Mouse (Mus musculus): ENCODE results near the gene Oas1c. TPM values are rescaled to one million over a fixed set of nuclear protein-coding genes. Genes with fewer than 3 reads are reported as not detected.
"Not testable (repeated sequence)": the region's sequence is repeated elsewhere in the genome, so short reads cannot be mapped to it uniquely, and the experiment has no call there.

The Oas1c gene
- polyA plus RNA-seq (2012; rRNA removed) = 4.7 and 5.1 TPM in 2 replicates

DNA sequence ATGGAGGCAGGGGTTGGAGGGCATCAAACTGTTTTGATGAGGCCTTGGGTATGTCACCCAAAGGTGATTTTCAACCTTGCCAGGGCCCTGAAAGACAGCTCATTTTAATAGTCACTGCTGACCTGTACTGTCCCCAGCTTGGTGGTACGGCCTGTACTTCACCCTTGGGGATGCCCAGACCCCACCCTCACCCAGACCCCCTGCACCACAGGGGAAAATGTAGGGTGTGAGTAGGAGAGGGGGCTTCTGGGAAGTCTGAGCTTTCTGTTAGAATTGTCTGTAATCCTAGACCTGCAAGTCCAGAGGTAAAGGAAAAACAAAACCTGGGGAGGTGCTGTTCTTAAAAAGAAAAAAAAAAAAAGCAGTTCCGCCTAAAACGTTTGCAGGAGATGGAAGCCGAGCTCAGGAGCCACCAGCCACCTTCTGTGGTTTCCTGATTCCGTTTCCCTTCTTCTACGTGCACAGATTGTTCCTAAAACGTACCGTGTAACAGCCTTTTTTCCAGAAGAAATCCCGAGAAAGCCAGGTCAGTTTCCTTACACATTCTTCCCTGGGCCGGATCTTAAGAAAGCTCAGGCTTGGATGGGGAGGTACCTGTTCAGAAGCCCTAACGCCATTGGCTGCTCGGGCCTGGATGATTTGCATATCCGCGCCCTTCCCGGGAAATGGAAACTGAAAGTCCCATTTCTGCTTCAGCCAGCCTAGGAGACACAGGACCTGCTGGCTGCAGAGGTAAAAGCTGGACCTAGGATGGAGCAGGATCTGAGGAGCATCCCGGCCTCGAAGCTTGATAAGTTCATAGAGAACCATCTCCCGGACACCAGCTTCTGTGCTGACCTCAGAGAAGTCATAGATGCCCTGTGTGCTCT lies at the start of gene Oas1c:
Gene Oas1c (minus strand): TSS at position 564 of the 869 bp plus-strand sequence.
- DNase-seq (ENCODE audit: low spot score) = peak; percentile 63

- no peak for DNase-seq (ENCODE audit: low spot score)
Measured at GRCm38 (mm10) chr5:120861121-120861520, 48.8 kb upstream of the Oas1c start, which contains the start of gene Oas1h. Gene Oas1h (plus strand): TSS chr5:120861421.

GRCm38 (mm10) chr5:120859241-120859640 lies 46.9 kb upstream of the Oas1c start:
- no peak for DNase-seq (ENCODE audit: low spot score)

GRCm38 (mm10) chr5:120849601-120850136 lies 37.4 kb upstream of the Oas1c start:
- DNase-seq (ENCODE audit: low spot score) = no peak

DNA sequence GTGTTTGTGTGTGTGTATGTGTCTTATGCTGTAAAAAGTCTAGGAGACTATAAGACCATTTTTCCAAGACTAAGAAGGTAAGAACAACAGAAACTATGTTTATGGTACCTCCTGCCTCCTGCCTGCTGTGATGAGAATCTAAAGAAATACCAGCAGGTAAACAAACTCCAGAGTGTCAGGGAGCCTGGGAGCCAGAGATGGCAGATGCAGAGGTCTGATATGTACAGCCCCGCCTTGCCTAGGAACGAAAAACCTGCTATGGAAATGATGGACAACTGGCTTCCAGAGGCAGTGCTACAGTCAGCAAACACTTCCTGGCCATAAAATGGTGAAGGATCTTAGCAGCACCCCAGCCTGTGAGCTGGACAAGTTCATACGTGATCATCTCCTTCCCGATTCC lies 34.8 kb upstream of the Oas1c start, which contains the start of gene Oas1f:
Gene Oas1f (plus strand): TSS at position 301 of the 400 bp plus-strand sequence.
- no peak for DNase-seq (ENCODE audit: low spot score)

- DNase-seq (ENCODE audit: low spot score) = peak; percentile 31
Measured at GRCm38 (mm10) chr5:120844713-120845112, 32.4 kb upstream of the Oas1c start.

- no peak for DNase-seq (ENCODE audit: low spot score)
Measured at GRCm38 (mm10) chr5:120836731-120837585, 24.6 kb upstream of the Oas1c start.

DNA sequence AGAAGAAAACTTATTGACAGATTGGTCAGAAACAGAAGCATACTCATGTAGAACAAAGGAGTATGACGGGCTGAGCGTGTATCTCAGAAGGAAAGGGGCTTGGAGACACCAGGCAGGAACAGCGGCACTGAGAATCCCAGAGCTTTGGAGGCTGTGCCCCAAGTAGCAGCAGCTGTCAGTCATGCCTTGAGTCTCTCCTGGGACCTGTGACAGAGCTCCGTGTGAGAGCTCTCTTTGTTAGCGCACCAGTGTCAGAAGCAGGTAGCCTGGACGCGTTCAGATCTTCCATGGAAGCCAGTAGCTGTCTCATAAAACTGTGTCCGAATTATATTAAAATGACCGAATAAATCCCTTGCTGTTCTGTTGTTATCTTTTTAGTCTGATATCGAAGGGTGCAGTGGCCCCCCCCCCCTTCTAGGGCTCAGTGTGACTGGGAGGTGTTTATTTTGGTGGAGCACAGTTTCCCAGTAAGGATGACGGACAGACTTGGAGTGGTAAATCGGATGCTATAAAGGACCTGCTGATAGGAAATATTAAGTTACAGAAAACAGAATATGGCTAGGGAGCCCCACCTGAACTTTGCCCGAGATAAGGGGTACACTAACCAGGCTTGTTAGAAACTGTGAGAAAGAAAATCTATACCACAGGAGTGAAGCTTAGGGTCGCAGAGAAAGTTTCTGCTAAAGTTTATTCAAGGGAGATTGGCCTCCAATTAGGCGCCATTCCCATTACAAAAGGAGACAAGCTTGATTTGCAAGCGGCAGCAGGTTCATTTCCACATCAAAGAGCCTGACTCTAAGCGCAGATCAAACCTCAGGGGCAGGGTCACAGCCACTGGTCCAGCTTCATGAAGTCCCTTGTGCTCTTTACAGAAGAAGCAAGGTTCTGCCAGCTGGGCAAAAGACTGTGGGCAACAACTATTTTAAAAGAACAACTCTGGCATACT lies 21.3 kb upstream of the Oas1c start:
- DNase-seq (ENCODE audit: low spot score) = no peak

GRCm38 (mm10) chr5:120831031-120831430 lies 18.7 kb upstream of the Oas1c start:
- DNase-seq (ENCODE audit: low spot score) = no peak

DNA sequence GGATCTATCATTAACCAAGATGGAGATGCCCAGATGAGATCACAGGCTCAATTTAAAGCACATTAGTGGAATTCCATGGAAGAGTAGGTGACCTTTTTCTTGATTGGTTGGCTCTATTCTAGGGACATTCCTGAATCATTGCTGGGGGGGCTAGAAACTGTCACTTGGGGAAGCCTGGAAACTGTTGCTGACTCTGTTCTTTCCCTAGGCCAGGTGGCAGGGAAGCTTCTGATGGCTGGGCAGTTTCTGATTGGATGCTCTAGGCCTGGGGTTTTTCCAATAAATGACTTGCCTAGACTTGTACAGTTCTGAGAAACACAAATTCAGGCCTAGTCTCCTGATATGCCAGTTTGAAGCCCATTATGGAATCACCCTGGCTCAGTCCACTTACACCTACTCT lies 6.7 kb upstream of the Oas1c start:
- DNase-seq (ENCODE audit: low spot score) = no peak

GRCm38 (mm10) chr5:120815949-120816348 lies 3.6 kb upstream of the Oas1c start:
- DNase-seq (ENCODE audit: low spot score) = no peak

GRCm38 (mm10) chr5:120813023-120813422 lies 709 bp upstream of the Oas1c start:
- no peak for DNase-seq (ENCODE audit: low spot score)

DNA sequence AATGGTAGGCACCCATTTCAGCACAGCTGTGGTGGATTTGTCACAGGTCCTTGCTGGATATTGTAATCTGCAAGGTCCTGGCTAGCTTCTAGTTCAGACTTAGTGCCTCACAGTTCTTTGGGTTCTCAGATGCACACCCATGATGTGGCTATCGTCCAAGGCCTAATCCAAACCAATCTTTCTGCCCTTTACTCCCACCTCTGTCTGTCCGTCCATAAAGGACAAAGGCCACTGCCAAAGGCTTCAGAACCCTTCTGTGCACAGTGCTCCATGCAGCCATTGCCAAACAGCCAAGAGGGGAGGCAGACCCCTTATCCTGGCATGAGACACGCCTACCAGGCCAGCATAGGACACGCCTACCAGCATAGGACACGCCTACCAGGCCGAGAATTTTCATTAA lies 3.1 kb downstream of the Oas1c start:
- no peak for DNase-seq (ENCODE audit: low spot score)

GRCm38 (mm10) chr5:120806458-120806857 lies 5.9 kb downstream of the Oas1c start:
- DNase-seq (ENCODE audit: low spot score) = no peak

GRCm38 (mm10) chr5:120803596-120803995 lies 8.7 kb downstream of the Oas1c start:
- DNase-seq (ENCODE audit: low spot score) = no peak

DNA sequence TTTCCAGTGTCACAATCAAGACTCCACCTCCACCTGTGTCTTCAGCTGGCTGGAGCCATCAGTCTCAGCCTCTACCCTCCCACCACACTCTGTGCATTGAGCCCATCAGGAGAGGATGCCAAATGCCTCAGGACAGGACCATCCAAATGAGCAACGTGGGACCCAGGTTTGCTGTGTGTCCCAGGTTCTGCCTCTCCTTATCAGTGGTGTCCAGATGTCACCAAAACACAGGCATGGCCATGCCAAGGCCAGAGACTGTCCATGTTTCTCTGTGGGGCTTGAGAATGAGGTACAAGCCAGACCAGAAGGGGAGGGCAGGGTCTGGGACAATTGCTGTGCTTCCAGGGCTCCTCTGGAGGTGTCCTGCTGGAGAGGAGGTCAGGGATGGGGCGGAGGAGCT lies 13.4 kb downstream of the Oas1c start:
- not testable (repeated sequence) for DNase-seq (ENCODE audit: low spot score)

GRCm38 (mm10) chr5:120798147-120798546 lies 14.2 kb downstream of the Oas1c start:
- not testable (repeated sequence) for DNase-seq (ENCODE audit: low spot score)

GRCm38 (mm10) chr5:120795480-120796034 lies 16.8 kb downstream of the Oas1c start, which contains the start of gene Oas1e:
Gene Oas1e (minus strand): TSS chr5:120795530.
- not testable (repeated sequence) for DNase-seq (ENCODE audit: low spot score)

DNA sequence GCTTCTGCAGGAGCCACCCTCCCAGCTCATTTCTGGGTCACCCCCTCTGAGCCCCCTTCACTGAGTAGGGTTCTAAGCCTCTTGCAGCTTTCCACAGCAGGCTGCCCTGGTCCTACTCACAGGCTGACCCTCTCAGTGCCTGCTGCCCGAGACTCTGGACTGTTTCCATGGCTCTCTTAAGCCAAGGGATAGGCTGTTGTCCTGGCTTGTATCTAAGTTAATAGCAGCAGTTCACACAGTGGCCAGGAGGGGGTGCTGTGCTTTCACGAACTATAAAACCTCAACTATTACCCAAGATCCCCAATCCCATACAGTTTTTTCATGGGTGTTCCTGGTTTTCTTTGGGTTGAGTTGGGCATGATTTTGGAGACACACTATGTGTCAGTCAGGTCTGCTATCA lies 19.3 kb downstream of the Oas1c start:
- no peak for DNase-seq (ENCODE audit: low spot score)

DNA sequence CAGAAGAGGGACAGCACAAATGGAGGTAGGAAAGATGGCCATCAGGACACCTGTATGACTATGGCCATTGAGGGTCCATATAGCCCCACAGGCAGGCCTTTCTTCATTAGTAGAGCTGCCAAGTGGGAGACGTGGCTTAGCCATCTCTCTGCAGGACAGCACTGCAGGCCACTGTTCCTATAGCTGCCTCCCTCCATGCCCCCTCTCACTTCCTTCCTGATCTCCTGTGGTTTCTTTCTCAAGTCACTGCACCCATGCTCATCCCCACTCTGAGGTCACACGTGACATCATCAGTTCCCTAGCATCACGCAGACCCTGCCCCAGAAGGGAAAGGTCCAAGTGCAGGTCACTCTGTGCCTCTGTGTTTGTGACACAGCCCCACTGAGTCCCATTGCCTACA lies 25.3 kb downstream of the Oas1c start:
- no peak for DNase-seq (ENCODE audit: low spot score)

DNA sequence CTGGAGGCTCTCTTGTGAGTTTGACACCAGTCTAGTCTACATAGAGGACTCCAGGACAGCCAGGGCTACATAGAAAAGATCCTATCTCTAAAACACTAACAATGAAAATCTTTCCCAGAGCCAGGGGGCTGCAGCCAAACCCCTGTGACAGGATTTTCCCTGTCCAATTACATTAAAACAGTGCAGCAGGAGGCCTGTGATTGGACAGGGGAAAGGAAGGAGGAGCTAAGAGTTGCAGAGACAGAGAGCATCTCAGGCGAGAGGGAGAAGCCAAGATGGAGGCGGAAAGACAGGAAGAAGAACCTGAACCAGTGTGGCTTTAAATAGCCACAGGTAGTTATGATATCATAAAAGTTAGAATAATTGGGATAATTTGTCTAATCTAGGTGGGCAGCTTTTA lies 29.9 kb downstream of the Oas1c start:
- DNase-seq (ENCODE audit: low spot score) = no peak

Data from urinary bladder, adult 2 months (tissue).